Mouse (Mus musculus) ES-Bruce4 (cell line): ENCODE data around the gene Calm2. TPM values are rescaled to one million over a fixed set of nuclear protein-coding genes. Genes with fewer than 3 reads are reported as not detected.

ENCODE experiments used
- H3K27ac ChIP-seq: 2 replicates; pipeline ENCODE4 v1.5.1; 2012; ENCODE audit warnings: low read length, inconsistent platforms; ENCODE audit not compliant: insufficient read depth
- H3K27me3 ChIP-seq: 2 replicates; pipeline ENCODE4 v1.6.1; 2012; ENCODE audit warnings: mild to moderate bottlenecking, low read length, inconsistent platforms; ENCODE audit not compliant: control insufficient read depth, poor library complexity, insufficient read depth, severe bottlenecking
- H3K36me3 ChIP-seq: 2 replicates; pipeline ENCODE4 v1.6.1; 2012; ENCODE audit warnings: inconsistent platforms, mild to moderate bottlenecking, low read length, moderate library complexity; ENCODE audit not compliant: control insufficient read depth, poor library complexity, insufficient read depth, severe bottlenecking
- H3K4me1 ChIP-seq: one replicate; pipeline ENCODE4 v1.8.1; 2011; ENCODE audit warnings: low read length; ENCODE audit not compliant: control insufficient read depth, insufficient read depth
- H3K4me3 ChIP-seq: 2 replicates; pipeline ENCODE4 v1.5.1; 2011; ENCODE audit warnings: low read depth, mild to moderate bottlenecking, low read length
- H3K9ac ChIP-seq: 2 replicates; pipeline ENCODE4 v1.6.1; 2012; ENCODE audit warnings: low read depth, mild to moderate bottlenecking, inconsistent platforms; ENCODE audit not compliant: poor library complexity, severe bottlenecking
- H3K9me3 ChIP-seq: replicated peaks from 2 replicates; pipeline ENCODE4 v1.6.1; 2012; ENCODE audit warnings: mild to moderate bottlenecking, low read length, inconsistent platforms; ENCODE audit not compliant: control insufficient read depth, poor library complexity, insufficient read depth, severe bottlenecking
- CTCF ChIP-seq: IDR thresholded peaks from one replicate; pipeline ENCODE4 v1.8.1; 2011; ENCODE audit warnings: low read depth, low read length
- EP300 ChIP-seq: IDR thresholded peaks from 2 replicates; pipeline ENCODE4 v1.6.1; 2011; ENCODE audit warnings: low read depth, low read length; ENCODE audit not compliant: insufficient read depth
- POLR2A ChIP-seq: IDR thresholded peaks from one replicate; pipeline ENCODE4 v1.8.1; 2011; ENCODE audit warnings: low read length; ENCODE audit not compliant: insufficient read depth
- polyA plus RNA-seq: library from polyadenylated mRNA; stranded (reverse); fragments of >200 nt; gene quantifications from 2 replicates; pipeline ENCODE4 v1.2.4, GENCODE M21; 2011; ENCODE audit warnings: low read depth; ENCODE audit not compliant: missing spikeins, insufficient read depth, insufficient read length

Calm2 gene
- polyA plus RNA-seq, 1 experiment = 1,173 TPM

DNA sequence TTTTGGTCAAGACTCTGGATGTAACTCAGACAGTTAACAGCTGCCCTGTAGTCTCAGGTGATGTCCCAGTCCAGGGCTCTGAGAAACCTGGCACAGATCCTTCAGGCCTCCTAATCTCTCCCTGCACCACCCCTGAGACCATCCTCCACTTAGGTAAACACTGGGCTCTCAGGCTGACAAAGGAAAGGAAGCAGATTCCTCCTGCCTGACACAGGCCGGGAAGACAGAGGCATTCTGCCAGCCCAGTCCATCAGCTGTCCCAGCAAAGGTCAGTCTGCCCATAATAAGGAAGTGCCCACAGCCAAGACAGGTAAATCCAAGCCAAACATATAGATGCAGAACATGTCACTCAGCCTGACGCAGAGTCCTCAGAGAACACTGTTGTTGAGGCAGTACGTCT, 36.1 kb upstream of the Calm2 start:
- Histone ChIP-seq H3K36me3 (no peaks in the 10 kb centered on the region), H3K9ac (no peak overlapping the region), H3K4me1 (no peaks in the 10 kb centered on the region), H3K4me3 (no peak overlapping the region), H3K27ac (no peak overlapping the region), H3K27me3 (no peaks in the 10 kb centered on the region), H3K9me3 (0 out of 2 replicates have a peak, but pooled peaks cover 4% of the 10 kb centered on the region)
- no peak for TF ChIP-seq CTCF
- TF ChIP-seq POLR2A = no peak
- TF ChIP-seq EP300 = no peak

DNA sequence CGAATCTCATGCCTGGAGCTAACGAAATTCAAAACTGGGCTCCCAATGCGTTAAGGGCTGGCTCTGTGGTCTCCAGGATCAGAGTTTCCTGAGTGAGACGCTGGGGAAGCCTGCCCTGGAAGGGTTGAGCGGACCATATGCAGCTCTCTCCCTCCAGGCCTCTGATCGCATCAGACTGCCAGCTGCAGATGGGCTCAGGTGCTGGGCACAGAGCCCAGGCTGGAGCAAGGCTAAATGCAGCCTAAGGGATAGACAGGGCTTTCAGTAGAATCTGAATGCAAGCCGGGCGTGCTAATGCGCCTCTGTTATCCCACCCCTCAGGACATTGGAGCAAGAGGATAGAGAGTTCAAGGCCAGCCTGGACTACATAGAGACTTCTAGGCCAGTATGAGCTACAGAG, 31.8 kb upstream of the Calm2 start:
- Histone ChIP-seq H3K9me3 (no peaks in the 10 kb centered on the region), H3K4me1 (peaks cover 2% of the 10 kb centered on the region), H3K4me3 (no peak overlapping the region), H3K9ac (no peak overlapping the region), H3K27ac (no peak overlapping the region), H3K36me3 (no peaks in the 10 kb centered on the region), H3K27me3 (no peaks in the 10 kb centered on the region)
- TF ChIP-seq POLR2A (no peak), EP300 (no peak), CTCF (no peak)

DNA sequence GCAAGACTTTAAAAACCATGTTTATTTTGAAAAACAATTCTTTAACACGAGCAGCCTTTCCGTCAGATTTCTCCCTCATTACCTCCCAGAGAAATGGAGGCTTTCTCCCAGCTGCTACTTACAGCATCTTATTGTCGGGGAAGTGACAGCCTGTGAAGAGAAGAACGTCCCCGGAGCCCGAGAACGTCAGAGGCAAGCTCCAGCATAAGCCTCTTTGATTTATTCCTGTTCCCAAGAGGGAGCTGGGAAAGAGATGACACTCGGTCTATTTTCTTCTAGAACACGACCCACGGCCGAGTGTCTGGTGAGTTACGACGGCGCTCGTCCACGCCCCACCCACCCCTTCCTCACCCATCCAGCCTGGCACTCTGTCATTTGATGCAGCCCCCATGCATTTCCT, 30.9 kb upstream of the Calm2 start:
- Histone ChIP-seq H3K4me1 (peaks cover 2% of the 10 kb centered on the region), H3K36me3 (no peaks in the 10 kb centered on the region), H3K9ac (no peak overlapping the region), H3K27me3 (no peaks in the 10 kb centered on the region), H3K27ac (no peak overlapping the region), H3K4me3 (no peak overlapping the region), H3K9me3 (no peaks in the 10 kb centered on the region)
- TF ChIP-seq CTCF (no peak), EP300 (no peak), POLR2A (no peak)

DNA sequence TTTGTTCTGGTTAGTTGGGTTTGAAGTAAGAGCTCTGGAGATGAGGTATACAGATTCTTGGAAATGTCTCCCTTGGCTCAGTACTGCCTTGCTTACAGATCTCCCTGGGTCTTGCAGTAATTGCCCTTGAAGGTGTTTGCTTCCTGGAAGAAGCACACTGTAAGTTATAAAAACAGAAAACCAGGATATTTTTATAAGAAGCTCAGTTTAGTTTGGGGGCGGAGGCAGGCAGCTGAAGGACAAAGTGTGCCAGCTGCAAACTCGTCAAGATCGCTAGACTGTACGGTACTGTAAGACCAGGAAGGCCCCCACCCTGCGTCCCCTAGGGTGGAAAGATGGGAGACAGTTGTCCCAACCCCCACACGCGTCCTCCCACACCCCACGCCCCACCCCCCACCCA, 28.6 kb upstream of the Calm2 start:
- no peak overlapping the region for H3K4me3 ChIP-seq
- no peaks in the 10 kb centered on the region for H3K27me3 ChIP-seq
- H3K36me3 ChIP-seq = no peaks in the 10 kb centered on the region
- TF ChIP-seq CTCF = no peak
- no peak for TF ChIP-seq EP300
- no peak for TF ChIP-seq POLR2A
- no peak overlapping the region for H3K27ac ChIP-seq
- H3K9me3 ChIP-seq = no peaks in the 10 kb centered on the region
- peak overlapping the region; percentile 63; the same call in 1 of the 2 replicates for H3K9ac ChIP-seq
- H3K4me1 ChIP-seq = peaks cover 2% of the 10 kb centered on the region

DNA sequence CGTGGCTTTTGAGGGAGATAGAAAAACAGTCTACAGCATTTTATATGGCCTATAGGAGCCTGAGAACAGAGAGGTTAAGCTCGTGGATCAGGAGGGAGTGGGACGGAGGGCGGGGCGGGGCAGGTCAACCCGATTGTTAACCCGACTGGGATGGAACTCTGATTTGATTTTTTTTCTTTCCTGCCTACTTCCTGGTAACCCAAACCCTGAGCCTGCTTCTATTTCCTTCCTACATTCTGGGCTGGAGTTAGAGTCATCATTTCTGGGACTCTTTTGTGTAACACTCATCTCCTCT, 27.7 kb upstream of the Calm2 start:
- Histone ChIP-seq H3K27ac (peak overlapping the region; percentile 55), H3K36me3 (no peaks in the 10 kb centered on the region), H3K9ac (peak overlapping the region; percentile 63), H3K4me3 (peak overlapping the region; percentile 71), H3K4me1 (peaks cover 2% of the 10 kb centered on the region), H3K9me3 (no peaks in the 10 kb centered on the region), H3K27me3 (no peaks in the 10 kb centered on the region)
- TF ChIP-seq CTCF (no peak), EP300 (no peak), POLR2A (no peak)

DNA sequence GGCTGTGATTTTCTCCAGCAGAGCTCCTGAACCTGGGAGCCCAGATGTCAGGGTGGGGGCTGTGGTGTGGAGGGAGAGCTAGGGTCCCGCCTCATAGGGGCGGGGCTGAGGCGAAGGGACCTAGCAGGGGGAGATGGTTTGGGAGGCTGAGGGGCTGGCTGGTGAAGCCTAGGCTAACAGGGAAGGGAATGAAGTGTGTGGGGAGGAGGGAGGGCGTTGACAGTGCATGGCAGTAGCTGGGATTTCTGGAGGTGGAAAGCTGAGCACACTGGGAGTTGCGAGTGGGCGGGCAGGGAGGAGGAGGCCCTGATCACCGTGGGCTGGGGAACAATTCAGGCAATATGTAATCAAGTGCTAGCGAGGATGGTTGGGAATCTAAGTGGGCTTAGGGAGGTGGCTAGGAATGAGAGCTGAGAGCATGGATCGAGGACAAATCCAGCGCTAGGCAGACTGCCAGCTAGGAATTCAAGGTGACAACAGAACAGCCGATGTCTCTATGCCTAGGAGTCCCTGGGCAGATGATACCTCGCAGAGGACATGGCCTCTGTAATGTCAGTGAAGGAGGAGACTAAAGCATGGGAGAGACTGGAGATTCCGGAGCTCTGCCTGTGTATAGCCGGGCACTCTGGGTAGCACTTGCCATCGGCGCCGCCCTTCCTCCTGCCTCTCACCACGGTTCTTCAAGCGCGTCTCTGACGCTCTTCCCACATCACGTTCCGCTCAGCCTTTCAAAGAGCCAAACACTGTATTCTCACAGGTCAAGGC, 27.2 kb upstream of the Calm2 start:
- Histone ChIP-seq H3K4me1 (peaks cover 4% of the 10 kb centered on the region), H3K9me3 (no peaks in the 10 kb centered on the region), H3K27ac (peak overlapping the region; percentile 55), H3K36me3 (no peaks in the 10 kb centered on the region), H3K9ac (peak overlapping the region; percentile 63), H3K4me3 (peak overlapping the region; percentile 71), H3K27me3 (no peaks in the 10 kb centered on the region)
- TF ChIP-seq POLR2A (no peak), CTCF (no peak), EP300 (0 out of 2 replicates have a peak, but pooled peaks have one; percentile 35)
